Mouse (Mus musculus): Measurements from ENCODE around the gene Gm3248.
"Not testable (repeated sequence)": the region's sequence is repeated elsewhere in the genome, so short reads cannot be mapped to it uniquely, and the experiment has no call there.

GRCm38 (mm10) chr14:5960479-5960878 lies 1.1 kb downstream of the Gm3248 start:
- not testable (repeated sequence) for TF ChIP-seq CTCF, POLR2A (IDR thresholded peaks at IDR 0.05; ENCODE audit: extremely low read depth, insufficient read depth, low read length)

Data from cortical plate, adult 2 months (tissue).